Mouse (Mus musculus) stomach, postnatal 0 days (tissue): ENCODE measurements at regions not wholly inside any gene's neighbourhood (a gene's known extent, or its start where the extent isn't known, plus 50 kb on each side); places are given as distances from the start of the nearest gene placed in this dataset.

Experiments
- CTCF ChIP-seq: IDR thresholded peaks from 2 replicates; pipeline ENCODE4 v1.5.1; 2016; ENCODE audit warnings: antibody characterized with exemption, low read depth, mild to moderate bottlenecking, moderate library complexity
- EP300 ChIP-seq: optimal IDR thresholded peaks from 2 replicates; pipeline ENCODE3; 2016; ENCODE audit warnings: antibody characterized with exemption

DNA sequence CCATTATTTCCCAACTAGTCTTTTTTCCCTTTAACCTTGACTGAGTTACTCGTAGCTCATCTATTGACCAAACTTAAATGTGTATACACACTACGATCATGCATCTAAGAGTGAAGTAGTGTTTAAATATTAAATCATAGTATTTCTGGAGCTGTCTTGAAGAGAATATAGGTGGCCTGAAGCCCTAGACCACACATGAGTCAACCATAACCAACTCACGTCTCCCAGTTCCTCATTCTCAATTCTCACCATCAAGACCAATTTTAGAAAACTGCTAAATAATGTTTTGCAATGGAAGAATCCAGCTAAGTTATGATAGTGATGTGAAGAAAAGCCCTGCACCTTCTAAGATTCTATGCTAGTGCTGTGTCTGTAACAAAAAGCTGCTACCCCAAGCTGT is 59.2 kb upstream of the Rap2b start:
- TF ChIP-seq EP300 (no peak), CTCF (no peak)
